Mouse (Mus musculus) c-Kit-positive CD71-positive TER-119-negative erythroid progenitor cells, embryonic 14.5 days (primary cell): ENCODE results near the gene Txnip.
"Not testable (repeated sequence)": the region's sequence is repeated elsewhere in the genome, so short reads cannot be mapped to it uniquely, and the experiment has no call there.

Source experiments
- DNase-seq: peaks from one replicate; pipeline ENCODE4 v3.0.0-alpha.2; 2013; ENCODE audit warnings: low read depth

Txnip gene

GRCm38 (mm10) chr3:96557694-96558093, at the start of gene Txnip:
Txnip (plus strand) TSS chr3:96557957.
- DNase-seq: peak; percentile 98

GRCm38 (mm10) chr3:96507966-96508365, 49.8 kb upstream of the Txnip start:
- not testable (repeated sequence) for DNase-seq

- no peak for DNase-seq
Observed at GRCm38 (mm10) chr3:96520171-96520570, 37.6 kb upstream of the Txnip start.

GRCm38 (mm10) chr3:96522149-96522548, 35.6 kb upstream of the Txnip start:
- peak; percentile 32 for DNase-seq

GRCm38 (mm10) chr3:96524028-96524810, 33.5 kb upstream of the Txnip start:
- no peak for DNase-seq

- DNase-seq: no peak
Observed at GRCm38 (mm10) chr3:96524914-96525313, 32.8 kb upstream of the Txnip start, which contains the start of gene Hfe2. Hfe2 (plus strand) TSS chr3:96525172.

GRCm38 (mm10) chr3:96526013-96526762, 31.6 kb upstream of the Txnip start:
- DNase-seq: no peak

GRCm38 (mm10) chr3:96526864-96527542, 30.8 kb upstream of the Txnip start:
- DNase-seq: no peak

- no peak for DNase-seq
Observed at GRCm38 (mm10) chr3:96528506-96528905, 29.3 kb upstream of the Txnip start.

GRCm38 (mm10) chr3:96532050-96532449, 25.7 kb upstream of the Txnip start:
- no peak for DNase-seq

GRCm38 (mm10) chr3:96534300-96534699, 23.5 kb upstream of the Txnip start:
- DNase-seq: no peak

GRCm38 (mm10) chr3:96539316-96539715, 18.4 kb upstream of the Txnip start:
- no peak for DNase-seq

GRCm38 (mm10) chr3:96540740-96541139, 17.0 kb upstream of the Txnip start:
- no peak for DNase-seq

GRCm38 (mm10) chr3:96541328-96542078, 16.3 kb upstream of the Txnip start:
- DNase-seq: no peak

- no peak for DNase-seq
Observed at GRCm38 (mm10) chr3:96542554-96542953, 15.2 kb upstream of the Txnip start.

GRCm38 (mm10) chr3:96543345-96543744, 14.4 kb upstream of the Txnip start:
- DNase-seq: no peak

GRCm38 (mm10) chr3:96545565-96545964, 12.2 kb upstream of the Txnip start:
- DNase-seq: no peak

GRCm38 (mm10) chr3:96546880-96547279, 10.9 kb upstream of the Txnip start:
- no peak for DNase-seq

GRCm38 (mm10) chr3:96547389-96547960, 10.3 kb upstream of the Txnip start:
- no peak for DNase-seq

GRCm38 (mm10) chr3:96548824-96549223, 8.9 kb upstream of the Txnip start:
- no peak for DNase-seq

GRCm38 (mm10) chr3:96549346-96549745, 8.4 kb upstream of the Txnip start:
- DNase-seq: no peak

GRCm38 (mm10) chr3:96551203-96551602, 6.6 kb upstream of the Txnip start:
- DNase-seq: peak; percentile 82
